Mouse (Mus musculus) gastrocnemius, adult 8-10 months (tissue): ENCODE data around the gene Bcorl1. TPM values are rescaled to one million over a fixed set of nuclear protein-coding genes. Genes with fewer than 3 reads are reported as not detected.

ENCODE experiments used
- DNase-seq, 2 experiments: peaks; one replicate each; pipeline ENCODE4 v3.0.0; 2022; ENCODE audit warnings: low spot score in 2 of 2
- total RNA-seq, 4 experiments: library from RNA; stranded (reverse); gene quantifications; 2 replicates each; pipeline ENCODE4 v1.2.4; 2022

Gene Bcorl1
- 1 to 10 TPM; 6.2 to 9.3 (median 8.0) TPM for total RNA-seq

GRCm38 (mm10) chrX:48341141-48341540, at the start of gene Bcorl1:
Gene Bcorl1, plus strand, starts transcription at chrX:48341358.
- peak in 1 of 2 experiments; percentile 22 for DNase-seq

DNA sequence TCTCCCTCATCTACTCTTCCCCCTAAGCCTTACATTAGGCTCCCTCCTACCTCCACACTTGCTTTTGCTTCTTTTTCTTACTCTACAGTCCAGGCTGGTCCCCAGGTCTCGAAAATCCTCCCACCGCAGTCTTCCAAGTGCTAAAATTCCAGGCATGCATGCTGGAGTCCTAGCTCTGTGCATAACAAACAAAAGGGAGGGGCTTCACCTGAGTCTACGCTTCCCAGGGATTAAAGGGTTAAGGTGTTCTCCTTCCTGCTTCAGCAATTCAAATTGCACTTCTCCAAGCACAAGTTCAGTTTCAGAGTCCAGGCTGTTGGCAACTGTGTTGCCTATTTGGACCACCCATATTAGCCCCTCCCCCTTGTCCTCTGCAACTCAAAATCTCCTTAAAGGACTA, 49.7 kb upstream of the Bcorl1 start:
- no peak for DNase-seq

- DNase-seq: no peak
These were observed 35.8 kb upstream of the Bcorl1 start for GRCm38 (mm10) chrX:48305356-48305755.

DNA sequence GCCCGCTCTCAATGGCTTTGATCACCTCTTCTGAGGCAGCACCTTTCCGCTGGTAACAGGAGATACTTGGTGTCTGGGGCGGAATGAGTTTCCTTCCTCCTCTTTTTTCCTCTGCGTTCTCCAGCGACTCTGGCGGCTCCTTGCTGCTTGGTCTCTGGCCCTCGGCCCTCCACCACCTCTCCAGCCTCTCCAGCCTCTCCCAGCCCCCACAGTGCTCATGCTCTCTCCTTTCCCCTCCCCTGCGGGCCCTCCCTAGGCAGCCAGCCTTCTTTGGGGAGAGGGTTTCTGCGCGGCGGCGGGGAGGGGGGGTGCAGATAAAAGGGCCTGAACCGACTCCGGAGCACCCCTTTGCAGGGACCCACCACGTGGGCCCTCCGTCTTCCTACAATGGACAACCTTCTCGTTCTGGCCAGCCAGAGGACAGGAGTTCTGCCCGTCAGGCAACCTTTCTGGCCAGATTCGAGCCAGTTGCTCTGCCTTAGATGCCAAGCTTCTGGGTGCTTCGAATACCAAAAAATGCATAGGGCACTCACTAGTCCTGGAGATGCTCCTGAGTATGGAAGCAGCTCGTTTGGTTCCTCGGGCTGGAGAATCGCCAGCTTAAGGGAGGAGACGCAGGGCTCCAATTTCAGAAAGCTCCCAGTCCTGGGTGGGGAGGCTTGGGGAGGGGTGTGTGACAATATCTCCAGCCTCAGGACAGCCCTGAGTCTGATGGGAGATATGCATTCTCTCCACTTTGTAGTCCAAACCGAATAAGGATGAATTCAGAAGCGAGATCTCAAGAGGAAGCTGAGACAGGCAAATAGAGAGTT, 30.2 kb upstream of the Bcorl1 start:
- no peak for DNase-seq

DNA sequence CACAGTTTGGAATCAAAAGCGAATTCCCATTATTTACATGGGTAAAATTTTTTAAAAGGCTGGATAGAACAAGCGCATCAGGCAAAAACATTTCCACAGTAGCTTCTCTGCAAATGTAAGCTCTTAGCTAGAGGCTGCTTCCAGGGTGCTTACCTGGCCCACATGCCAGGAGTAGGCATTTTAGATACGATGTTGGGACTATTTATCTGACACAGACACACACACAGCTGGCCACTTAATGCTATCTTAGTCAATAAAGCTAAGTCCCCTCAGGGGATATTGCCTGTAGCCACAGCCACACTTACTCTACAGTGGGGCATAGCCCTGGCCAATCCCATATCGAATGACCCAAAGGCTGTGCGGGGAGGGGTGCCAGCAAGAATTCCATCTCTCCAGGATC, 29.4 kb upstream of the Bcorl1 start:
- DNase-seq: no peak

GRCm38 (mm10) chrX:48314530-48315079, 26.6 kb upstream of the Bcorl1 start:
- peak; percentile 69 to 75 for DNase-seq

- no peak for DNase-seq
These were observed 23.7 kb upstream of the Bcorl1 start for GRCm38 (mm10) chrX:48317444-48317843.

GRCm38 (mm10) chrX:48318194-48318593, 23.0 kb upstream of the Bcorl1 start:
- no peak for DNase-seq

DNA sequence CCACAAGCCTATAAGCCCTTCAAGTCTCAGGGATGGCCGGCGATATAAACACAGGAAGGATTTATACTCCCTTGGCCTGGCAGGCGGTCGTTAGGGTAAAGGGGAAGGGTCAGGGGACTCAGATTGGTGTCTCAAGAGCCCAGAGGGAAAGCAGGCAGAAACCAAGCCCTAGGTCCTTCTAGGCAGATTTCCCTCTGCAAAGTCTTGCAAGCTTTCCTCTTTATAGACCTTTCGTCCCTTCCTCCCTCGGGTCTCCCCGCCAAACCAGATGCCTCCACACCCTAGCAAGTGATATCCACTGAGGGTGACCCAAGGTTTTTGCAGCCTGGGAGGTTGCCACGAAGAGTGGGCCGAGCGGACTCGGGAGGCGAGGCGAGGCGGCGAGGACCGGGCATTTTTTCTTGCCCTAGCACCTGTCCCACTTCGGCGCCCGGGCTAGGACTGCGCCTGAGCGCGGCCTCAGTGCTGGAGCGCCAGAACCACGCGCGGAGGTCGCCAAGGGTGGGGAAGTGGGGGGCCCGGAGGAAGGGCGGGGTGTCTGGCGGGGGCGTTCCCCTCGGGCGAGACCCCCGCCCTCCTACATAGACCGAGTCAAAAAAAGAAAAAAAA, 613 bp upstream of the Bcorl1 start:
- no peak for DNase-seq

- DNase-seq: peak; percentile 19 to 36
These were observed 533 bp downstream of the Bcorl1 start for GRCm38 (mm10) chrX:48341621-48342161.

- DNase-seq: no peak
These were observed 1.6 kb downstream of the Bcorl1 start for GRCm38 (mm10) chrX:48342731-48343130.

GRCm38 (mm10) chrX:48343461-48343952, 2.3 kb downstream of the Bcorl1 start:
- DNase-seq: peak; percentile 72 to 83

- DNase-seq: no peak
These were observed 2.9 kb downstream of the Bcorl1 start for GRCm38 (mm10) chrX:48343966-48344642.

DNA sequence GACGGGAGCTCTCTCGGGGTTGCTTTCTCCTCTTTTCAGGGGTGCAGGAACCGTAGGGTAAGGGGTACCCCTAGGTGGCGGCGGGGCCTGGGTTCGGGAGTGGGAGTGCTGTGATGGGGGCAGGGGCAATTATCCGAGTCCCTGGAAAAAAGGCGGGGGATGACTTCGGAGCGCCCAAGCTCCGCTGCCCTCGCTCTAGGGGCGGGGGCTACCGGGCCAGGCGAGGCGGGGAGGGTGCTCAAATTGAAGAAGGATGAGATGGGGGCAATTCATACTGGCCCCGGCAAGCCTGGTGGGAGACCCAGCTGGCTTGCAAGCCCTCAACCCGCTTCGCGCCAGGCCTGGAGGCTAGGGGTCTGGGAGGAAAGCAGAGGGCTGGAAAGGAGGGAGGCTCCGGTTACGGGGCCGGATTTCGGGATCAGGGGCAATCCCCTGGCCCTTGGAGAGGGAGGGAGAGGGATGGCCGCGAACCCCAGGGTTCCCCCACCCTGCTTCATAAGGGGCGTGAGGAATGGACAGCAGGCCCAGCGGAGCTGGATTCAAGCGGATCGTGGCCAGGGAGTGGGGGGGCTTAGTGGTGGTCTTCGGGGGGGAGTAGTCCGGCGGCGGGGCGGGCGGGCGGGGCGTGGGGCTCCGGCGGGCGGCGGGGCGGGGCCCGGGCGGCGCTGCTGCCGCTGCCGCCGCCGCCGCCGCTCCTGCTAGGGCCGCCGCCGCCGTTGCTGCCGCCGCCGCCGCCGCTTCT, 3.7 kb downstream of the Bcorl1 start:
- no peak for DNase-seq

- no peak for DNase-seq
These were observed 4.3 kb downstream of the Bcorl1 start for GRCm38 (mm10) chrX:48345385-48345932.

- DNase-seq: no peak
These were observed 14.2 kb downstream of the Bcorl1 start for GRCm38 (mm10) chrX:48355346-48355745.

GRCm38 (mm10) chrX:48365836-48366577, 24.8 kb downstream of the Bcorl1 start:
- DNase-seq: no peak

GRCm38 (mm10) chrX:48367841-48368240, 26.7 kb downstream of the Bcorl1 start:
- DNase-seq: no peak

- peak in 1 of 2 experiments; percentile 20 for DNase-seq
These were observed 42.5 kb downstream of the Bcorl1 start for GRCm38 (mm10) chrX:48383643-48384042.

- no peak for DNase-seq
These were observed 44.8 kb downstream of the Bcorl1 start for GRCm38 (mm10) chrX:48385927-48386326.
